Mouse (Mus musculus) embryonic facial prominence, embryonic 10.5 days (tissue): ENCODE results near the gene Unc79. TPM values are rescaled to one million over a fixed set of nuclear protein-coding genes. Genes with fewer than 3 reads are reported as not detected.

Experiments used
- DNase-seq: peaks from one replicate; pipeline ENCODE4 v3.0.0-alpha.2; 2017; ENCODE audit warnings: low spot score
- H3K27ac ChIP-seq: fragments of 300-500 bp; sonication (generic); replicated peaks from 2 replicates; pipeline ENCODE4 v1.5.1; 2016; ENCODE audit warnings: mild to moderate bottlenecking
- H3K27me3 ChIP-seq: fragments of 300-500 bp; sonication (generic); replicated peaks from 2 replicates; pipeline ENCODE4 v1.6.1; 2016; ENCODE audit warnings: low read depth, mild to moderate bottlenecking; ENCODE audit not compliant: poor library complexity, severe bottlenecking
- H3K36me3 ChIP-seq: fragments of 300-500 bp; sonication (generic); replicated peaks from 2 replicates; pipeline ENCODE4 v1.6.1; 2016; ENCODE audit warnings: mild to moderate bottlenecking, moderate library complexity
- H3K4me1 ChIP-seq: fragments of 300-500 bp; sonication (generic); 2 replicates; pipeline ENCODE4 v1.6.1; 2016
- H3K4me3 ChIP-seq: fragments of 300-500 bp; sonication (generic); 2 replicates; pipeline ENCODE4 v1.5.1; 2016; ENCODE audit warnings: mild to moderate bottlenecking, moderate library complexity
- H3K9me3 ChIP-seq: fragments of 300-500 bp; sonication (generic); 2 replicates; pipeline ENCODE4 v1.6.1; 2016; ENCODE audit warnings: mild to moderate bottlenecking
- WGBS: fragments of 180-500 bp; shearing (Covaris S2); methylation state at CpG from one replicate; pipeline ENCODE4 v1.1.7; 2016; 5-methylcytosine and 5-hydroxymethylcytosine counted together
- polyA plus RNA-seq: library from polyadenylated mRNA; unstranded; fragments of >200 nt; fragmentation: Nextera tagmentation; extraction: Ambion mirVana; gene quantifications from 2 replicates; pipeline ENCODE4 v1.2.1, GENCODE M21; 2016

The Unc79 gene
- polyA plus RNA-seq, 1 experiment from 2014 or later, result 0.57 TPM

GRCm38 (mm10) chr12:102961066-102961465 lies 12.4 kb downstream of the Unc79 start:
- Histone ChIP-seq H3K36me3 (no peaks in the 10 kb centered on the region), H3K4me1 (peaks cover 2% of the 10 kb centered on the region; the same call in 1 of the 2 replicates), H3K4me3 (no peak overlapping the region), H3K9me3 (no peaks in the 10 kb centered on the region), H3K27ac (no peak overlapping the region), H3K27me3 (no peaks in the 10 kb centered on the region)
- 54% methylated on average over 3 of the region's 3 CpGs for WGBS
- DNase-seq, result no peak

DNA sequence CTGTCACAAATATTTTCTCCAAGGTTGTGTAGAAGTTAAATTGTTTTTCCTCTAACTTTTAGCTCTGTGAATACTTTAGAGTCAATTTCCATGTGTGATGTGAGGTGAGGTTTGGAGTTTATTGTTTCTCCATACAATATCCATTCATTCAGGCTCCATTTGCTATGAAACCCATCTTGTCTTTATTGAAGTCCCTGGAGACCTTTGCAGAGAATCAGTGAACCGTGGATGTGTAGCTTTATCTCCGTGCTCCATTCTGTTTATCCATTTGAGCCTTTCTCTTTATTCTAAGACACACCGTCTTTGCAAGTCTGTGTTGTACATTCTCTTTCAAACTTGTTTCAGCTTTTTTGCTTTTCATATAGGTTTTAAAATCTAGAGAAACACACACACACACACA lies 15.8 kb downstream of the Unc79 start:
- no peak for DNase-seq
- WGBS, result 55% methylated on average over 3 of the region's 3 CpGs

DNA sequence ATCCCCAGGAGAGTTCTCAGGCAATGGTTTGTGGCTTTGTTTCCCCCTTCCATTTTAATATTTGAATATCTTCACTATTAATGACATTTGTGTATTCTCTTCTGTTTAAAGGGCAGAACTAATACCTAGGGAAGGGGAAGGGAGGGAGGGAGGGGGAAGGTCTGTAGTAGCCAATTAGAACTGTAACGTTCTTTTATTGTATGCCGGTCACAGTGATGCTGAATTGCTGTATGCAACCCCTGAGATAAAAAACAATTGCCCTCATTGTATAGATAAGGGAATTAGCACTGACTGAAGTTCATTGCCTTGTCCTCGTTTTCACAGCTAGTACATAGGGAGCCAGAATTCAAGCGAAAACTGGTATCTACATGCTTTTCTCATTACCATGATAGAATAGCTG lies 31.9 kb downstream of the Unc79 start:
- Histone ChIP-seq H3K4me1 (0 out of 2 replicates have a peak, but pooled peaks cover 6% of the 10 kb centered on the region), H3K27me3 (no peaks in the 10 kb centered on the region), H3K27ac (no peak overlapping the region), H3K36me3 (no peaks in the 10 kb centered on the region), H3K4me3 (no peak overlapping the region), H3K9me3 (no peaks in the 10 kb centered on the region)
- 60% methylated on average over 4 of the region's 4 CpGs for WGBS
- no peak for DNase-seq

More for the DNA sequence above, 15.8 kb downstream of the Unc79 start:
- peaks cover 10% of the 10 kb centered on the region for H3K4me1 ChIP-seq
- no peaks in the 10 kb centered on the region for H3K9me3 ChIP-seq
- no peaks in the 10 kb centered on the region for H3K36me3 ChIP-seq
- no peak overlapping the region for H3K27ac ChIP-seq
- no peaks in the 10 kb centered on the region for H3K27me3 ChIP-seq
- H3K4me3 ChIP-seq, result no peak overlapping the region

DNA sequence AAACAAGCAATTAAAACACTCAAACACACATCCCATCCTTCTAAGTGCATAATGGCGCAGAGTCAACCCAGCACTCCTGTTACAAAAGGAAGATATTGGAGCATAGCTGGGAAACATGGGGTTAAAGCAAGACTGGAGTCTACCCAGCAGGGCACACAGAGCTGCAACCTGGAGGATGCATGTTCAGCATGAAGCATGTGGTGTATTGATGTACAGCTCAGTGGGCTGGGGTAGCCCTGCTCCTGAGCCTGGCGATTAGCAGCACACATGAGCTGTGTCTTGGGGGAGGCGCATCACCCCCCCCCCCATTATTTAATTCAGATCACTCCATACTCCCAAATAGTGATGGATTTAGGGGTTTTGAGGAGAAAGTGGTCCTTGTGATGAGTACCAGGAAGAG lies 32.9 kb downstream of the Unc79 start:
- Histone ChIP-seq H3K4me3 (no peak overlapping the region), H3K36me3 (no peaks in the 10 kb centered on the region), H3K27me3 (no peaks in the 10 kb centered on the region), H3K4me1 (0 out of 2 replicates have a peak, but pooled peaks cover 6% of the 10 kb centered on the region), H3K9me3 (no peaks in the 10 kb centered on the region), H3K27ac (no peak overlapping the region)
- no peak for DNase-seq
- WGBS, result 94% methylated on average over 3 of the region's 3 CpGs

DNA sequence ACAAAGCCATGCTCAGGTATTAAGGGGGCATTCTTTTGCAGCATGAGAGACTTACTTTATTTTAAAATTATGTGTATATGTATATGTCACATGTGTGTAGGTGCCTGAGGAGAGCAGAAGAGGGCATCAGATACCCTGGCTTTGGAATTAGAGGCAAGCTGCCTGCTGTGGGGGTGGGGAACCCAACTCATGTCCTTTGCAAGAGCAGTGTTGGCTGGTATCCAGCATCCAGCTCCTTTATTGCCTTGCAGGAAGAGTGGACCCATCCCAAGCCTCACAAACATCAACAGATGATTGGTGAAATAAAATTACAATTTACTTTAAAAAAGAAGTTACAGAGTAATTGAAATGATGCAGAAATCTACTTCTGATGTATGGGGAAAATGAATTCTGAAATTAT lies 36.7 kb downstream of the Unc79 start:
- H3K27ac ChIP-seq, result no peak overlapping the region
- no peaks in the 10 kb centered on the region for H3K36me3 ChIP-seq
- no peak for DNase-seq
- H3K9me3 ChIP-seq, result no peaks in the 10 kb centered on the region
- no peak overlapping the region for H3K4me3 ChIP-seq
- H3K4me1 ChIP-seq, result 0 out of 2 replicates have a peak, but pooled peaks cover 6% of the 10 kb centered on the region
- no peaks in the 10 kb centered on the region for H3K27me3 ChIP-seq

DNA sequence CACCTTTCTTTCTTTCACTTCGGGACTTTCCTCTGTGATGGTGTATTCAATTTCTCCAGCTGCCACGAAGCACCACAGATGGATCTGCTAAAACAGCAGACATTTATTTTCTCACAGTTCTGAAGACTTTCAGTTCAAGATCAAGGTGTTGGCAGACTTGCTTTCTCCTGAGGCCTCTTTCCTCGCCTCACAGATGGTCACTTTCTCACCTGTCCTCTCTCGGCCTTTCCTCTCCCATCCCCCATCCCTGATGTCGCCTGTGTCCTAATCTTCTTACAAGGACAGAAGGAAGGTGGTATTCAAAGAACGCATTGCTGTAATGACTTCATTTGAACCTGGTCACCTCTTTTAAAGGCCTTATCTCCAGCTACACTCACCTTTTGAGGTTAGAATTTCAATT lies 39.1 kb downstream of the Unc79 start:
- Histone ChIP-seq H3K36me3 (no peaks in the 10 kb centered on the region), H3K9me3 (no peaks in the 10 kb centered on the region), H3K27me3 (no peaks in the 10 kb centered on the region), H3K4me1 (no peaks in the 10 kb centered on the region), H3K4me3 (no peak overlapping the region), H3K27ac (no peak overlapping the region)
- DNase-seq, result no peak
- WGBS, result 77% methylated on average over 6 of the region's 6 CpGs

- 68% methylated on average over 4 of the region's 4 CpGs for WGBS
- Histone ChIP-seq H3K4me3 (no peak overlapping the region), H3K9me3 (no peaks in the 10 kb centered on the region), H3K27ac (no peak overlapping the region), H3K4me1 (no peaks in the 10 kb centered on the region), H3K36me3 (no peaks in the 10 kb centered on the region), H3K27me3 (no peaks in the 10 kb centered on the region)
- DNase-seq, result no peak
These were observed 59.8 kb downstream of the Unc79 start for GRCm38 (mm10) chr12:103008491-103008890.

DNA sequence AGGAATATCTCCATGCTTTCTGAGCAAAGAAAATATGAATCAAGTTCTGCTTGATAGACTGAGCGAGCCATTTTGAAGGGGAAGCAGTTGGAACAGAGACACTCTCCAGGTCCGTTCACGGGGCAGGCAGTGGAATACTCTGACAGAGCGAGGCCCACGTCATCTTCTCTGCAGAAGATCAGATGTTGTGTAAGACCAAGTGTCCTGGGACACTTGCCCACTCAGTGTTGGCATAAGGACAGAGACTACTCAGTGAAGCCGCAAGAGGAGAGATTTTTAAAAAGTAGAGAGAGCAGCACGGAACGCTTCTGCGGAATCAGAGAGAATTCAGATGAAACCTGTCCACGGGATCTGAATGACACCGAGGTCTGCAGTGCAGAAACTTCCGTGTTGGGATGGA lies 69.5 kb downstream of the Unc79 start:
- WGBS, result 91% methylated on average over 12 of the region's 12 CpGs
- DNase-seq, result no peak
- no peaks in the 10 kb centered on the region for H3K4me1 ChIP-seq
- H3K4me3 ChIP-seq, result no peak overlapping the region
- no peaks in the 10 kb centered on the region for H3K27me3 ChIP-seq
- no peaks in the 10 kb centered on the region for H3K9me3 ChIP-seq
- no peaks in the 10 kb centered on the region for H3K36me3 ChIP-seq
- H3K27ac ChIP-seq, result no peak overlapping the region

DNA sequence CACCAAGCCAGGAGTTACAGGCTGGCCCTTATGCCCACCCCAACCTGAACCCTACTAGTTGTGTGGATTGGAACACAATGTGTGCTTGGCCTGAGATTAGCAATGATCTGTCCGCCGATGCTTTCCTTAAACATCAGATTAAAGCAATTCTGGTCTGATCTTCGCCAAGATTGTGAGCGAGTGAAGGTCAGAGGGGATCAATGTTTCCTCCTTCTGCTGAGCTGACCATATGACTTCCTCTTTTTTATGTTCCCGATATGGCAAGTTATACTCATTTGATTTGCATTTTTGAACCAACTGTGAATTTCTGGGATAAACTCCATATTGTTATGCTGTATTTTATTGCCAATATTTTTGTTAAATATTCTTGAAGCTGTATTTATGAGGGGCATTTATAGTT lies 88.0 kb downstream of the Unc79 start:
- Histone ChIP-seq H3K27me3 (no peaks in the 10 kb centered on the region), H3K4me1 (0 out of 2 replicates have a peak, but pooled peaks cover 3% of the 10 kb centered on the region), H3K4me3 (no peak overlapping the region), H3K9me3 (no peaks in the 10 kb centered on the region), H3K27ac (no peak overlapping the region), H3K36me3 (no peaks in the 10 kb centered on the region)
- no peak for DNase-seq
- 83% methylated on average over 5 of the region's 5 CpGs for WGBS

DNA sequence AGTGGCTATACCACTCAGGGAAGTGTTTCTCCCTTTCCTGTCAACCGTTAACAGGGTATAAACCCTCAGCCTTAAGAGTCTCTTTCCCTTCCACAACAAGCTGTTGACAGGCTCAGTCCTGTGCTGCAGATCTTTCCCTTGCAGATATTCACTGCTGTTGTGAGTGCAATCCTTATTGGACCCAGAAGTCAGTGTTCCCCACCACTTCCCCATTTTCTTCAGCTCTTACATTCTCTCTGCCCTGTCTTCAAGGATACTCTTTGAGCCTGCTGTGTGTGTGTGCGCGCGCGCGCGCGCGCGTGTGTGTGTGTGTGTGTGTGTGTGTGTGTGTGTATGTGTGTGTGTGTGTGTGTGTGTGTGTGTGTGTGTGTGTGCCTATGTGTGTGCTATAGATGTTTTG lies 90.7 kb downstream of the Unc79 start:
- Histone ChIP-seq H3K4me3 (no peak overlapping the region), H3K36me3 (no peaks in the 10 kb centered on the region), H3K4me1 (0 out of 2 replicates have a peak, but pooled peaks cover 3% of the 10 kb centered on the region), H3K27ac (no peak overlapping the region), H3K27me3 (no peaks in the 10 kb centered on the region), H3K9me3 (no peaks in the 10 kb centered on the region)
- WGBS, result 89% methylated on average over 10 of the region's 10 CpGs
- DNase-seq, result no peak

- Histone ChIP-seq H3K27me3 (no peaks in the 10 kb centered on the region), H3K4me3 (no peak overlapping the region), H3K9me3 (no peaks in the 10 kb centered on the region), H3K36me3 (no peaks in the 10 kb centered on the region), H3K27ac (no peak overlapping the region), H3K4me1 (0 out of 2 replicates have a peak, but pooled peaks cover 3% of the 10 kb centered on the region)
- no peak for DNase-seq
- WGBS, result 80% methylated on average over 2 of the region's 2 CpGs
These were observed 91.5 kb downstream of the Unc79 start for GRCm38 (mm10) chr12:103040136-103040535.

DNA sequence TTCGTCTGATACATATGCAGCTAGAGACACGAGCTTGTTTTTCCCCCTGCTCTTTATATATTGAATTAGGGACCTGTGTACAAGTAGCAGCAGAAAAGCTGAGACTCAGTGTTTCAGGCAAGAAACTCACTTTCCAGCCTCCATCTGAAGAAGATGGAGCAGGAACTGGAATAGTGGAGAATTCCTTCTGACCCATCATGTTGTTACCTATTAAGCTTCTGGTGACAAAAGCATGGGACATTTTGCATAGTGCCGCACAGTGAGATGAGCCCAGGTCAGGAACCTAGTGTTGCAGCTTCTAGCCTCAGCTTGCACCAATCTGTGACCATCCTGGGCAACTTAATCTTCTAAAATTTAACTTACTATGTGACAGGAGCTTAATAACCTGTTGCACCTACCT lies 92.7 kb downstream of the Unc79 start:
- no peak for DNase-seq
- no peaks in the 10 kb centered on the region for H3K36me3 ChIP-seq
- H3K27me3 ChIP-seq, result no peaks in the 10 kb centered on the region
- WGBS, result 90% methylated on average over 3 of the region's 3 CpGs
- no peak overlapping the region for H3K4me3 ChIP-seq
- H3K4me1 ChIP-seq, result 0 out of 2 replicates have a peak, but pooled peaks cover 3% of the 10 kb centered on the region
- H3K9me3 ChIP-seq, result no peaks in the 10 kb centered on the region
- no peak overlapping the region for H3K27ac ChIP-seq

- Histone ChIP-seq H3K27me3 (no peaks in the 10 kb centered on the region), H3K27ac (no peak overlapping the region), H3K36me3 (no peaks in the 10 kb centered on the region), H3K4me1 (0 out of 2 replicates have a peak, but pooled peaks cover 3% of the 10 kb centered on the region), H3K4me3 (no peak overlapping the region), H3K9me3 (no peaks in the 10 kb centered on the region)
- WGBS, result 95% methylated on average over 5 of the region's 5 CpGs
- DNase-seq, result no peak
These were observed 94.1 kb downstream of the Unc79 start for GRCm38 (mm10) chr12:103042711-103043110.

DNA sequence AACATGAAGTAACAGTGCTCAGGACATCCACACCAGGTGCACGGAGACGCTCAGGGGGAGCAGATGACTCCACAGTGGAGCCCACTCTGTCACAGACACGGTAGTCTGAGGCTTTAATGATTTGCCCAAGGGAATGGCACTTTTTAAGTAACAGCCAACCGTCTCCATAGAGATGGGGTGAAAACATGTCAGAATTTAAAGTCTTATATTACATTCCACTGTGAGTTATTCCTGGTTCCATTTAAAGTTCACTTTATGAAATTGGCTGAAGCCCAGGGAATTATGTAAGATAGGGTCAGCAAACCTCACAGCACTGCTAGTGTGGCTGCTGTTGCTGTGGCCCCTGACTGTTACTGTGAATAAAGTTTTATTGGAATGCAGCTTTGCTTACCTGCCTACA lies 95.8 kb downstream of the Unc79 start:
- Histone ChIP-seq H3K27me3 (no peaks in the 10 kb centered on the region), H3K27ac (no peak overlapping the region), H3K4me1 (no peaks in the 10 kb centered on the region), H3K9me3 (no peaks in the 10 kb centered on the region), H3K4me3 (no peak overlapping the region), H3K36me3 (no peaks in the 10 kb centered on the region)
- DNase-seq, result no peak
- 63% methylated on average over 4 of the region's 4 CpGs for WGBS
